Mouse (Mus musculus) spleen, adult 2 months (tissue): Measurements from ENCODE around the gene Misp. TPM values are rescaled to one million over a fixed set of nuclear protein-coding genes. Genes with fewer than 3 reads are reported as not detected.

ENCODE experiments used
- DNase-seq, 2 experiments: peaks; one replicate each; pipeline versions ENCODE4 v3.0.0 to v3.0.0-alpha.2; 2012 to 2021; ENCODE audit warnings: low spot score in 2 of 2, low read depth in 1 of 2
- H3K27ac ChIP-seq: fragments of 200-500 bp; 2 replicates; pipeline ENCODE4 v1.5.1; 2012; ENCODE audit warnings: low read length, inconsistent platforms; ENCODE audit not compliant: insufficient read depth
- H3K27me3 ChIP-seq: fragments of 200-500 bp; 2 replicates; pipeline ENCODE4 v1.6.1; 2012; ENCODE audit warnings: mild to moderate bottlenecking, moderate library complexity, low read length, inconsistent platforms; ENCODE audit not compliant: control insufficient read depth, insufficient read depth
- H3K36me3 ChIP-seq: fragments of 200-500 bp; 2 replicates; pipeline ENCODE4 v1.6.1; 2012; ENCODE audit warnings: mild to moderate bottlenecking, low read length, inconsistent platforms; ENCODE audit not compliant: control insufficient read depth, insufficient read depth
- H3K4me1 ChIP-seq: fragments of 200-500 bp; 2 replicates; pipeline ENCODE4 v1.6.1; 2011; ENCODE audit warnings: inconsistent platforms; ENCODE audit not compliant: control insufficient read depth, insufficient read depth, insufficient read length
- H3K4me3 ChIP-seq: fragments of 200-500 bp; 2 replicates; pipeline ENCODE4 v1.5.1; 2011; ENCODE audit warnings: mild to moderate bottlenecking, inconsistent platforms; ENCODE audit not compliant: insufficient read depth, insufficient read length; ENCODE audit errors: extremely low read depth
- CTCF ChIP-seq: fragments of 200-500 bp; IDR thresholded peaks from 2 replicates; pipeline ENCODE4 v1.5.1; 2011; ENCODE audit warnings: mild to moderate bottlenecking, inconsistent platforms; ENCODE audit not compliant: insufficient read depth, insufficient read length, insufficient replicate concordance; ENCODE audit errors: extremely low read depth
- POLR2A ChIP-seq: fragments of 200-500 bp; IDR thresholded peaks from 2 replicates; pipeline ENCODE4 v1.6.1; 2011; ENCODE audit warnings: low read depth, low read length, inconsistent platforms
- WGBS: fragments of 180-500 bp; shearing (Covaris S2); methylation state at CpG from one replicate; pipeline ENCODE4 v1.1.7; 2018; 5-methylcytosine and 5-hydroxymethylcytosine counted together
- polyA plus RNA-seq: library from polyadenylated mRNA; depleted of rRNA; stranded (reverse); fragments of >200 nt; gene quantifications from 2 replicates; pipeline ENCODE4 v1.2.3, GENCODE M21; 2012

The Misp gene
- polyA plus RNA-seq, 1 experiment: 0.07 TPM

DNA sequence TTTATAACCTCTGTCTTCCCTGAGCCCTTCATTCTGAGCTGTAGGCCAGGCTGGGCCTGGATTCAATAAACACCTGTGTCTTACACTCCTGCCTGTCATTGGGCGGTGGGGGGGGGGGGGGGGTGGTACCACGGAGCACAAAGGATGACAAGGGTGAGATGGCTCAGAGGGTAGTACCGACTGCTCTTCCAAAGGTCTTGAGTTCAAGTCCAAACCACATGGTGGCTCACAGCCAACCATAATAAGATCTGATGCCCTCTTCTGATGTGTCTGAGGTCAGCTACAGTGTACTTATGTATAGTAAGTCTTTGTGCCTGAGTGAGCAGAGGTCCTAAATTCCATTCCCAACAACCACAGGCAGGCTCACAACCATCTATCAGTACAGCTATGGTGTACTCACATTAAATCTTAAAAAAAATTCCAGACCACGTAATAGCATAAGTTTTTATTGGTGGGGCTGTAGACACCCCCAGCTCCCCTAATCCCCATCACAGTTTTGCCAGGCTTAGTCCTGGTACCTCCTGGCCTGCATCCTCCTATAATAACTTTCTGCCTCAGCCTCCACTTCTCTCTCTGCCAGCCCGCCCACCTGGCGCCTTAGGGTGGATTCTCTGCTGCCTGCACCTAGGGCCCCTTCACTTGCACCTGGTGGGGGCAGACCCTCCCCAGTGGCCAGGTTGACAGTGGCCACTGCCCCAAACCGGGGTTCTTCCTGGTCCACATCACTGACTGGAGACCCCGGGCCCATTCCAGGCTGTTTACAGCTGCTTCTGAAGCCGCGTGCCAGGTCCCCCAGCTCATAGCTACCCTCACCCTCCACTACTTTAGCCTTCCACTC is 43.8 kb downstream of the Misp start:
- Histone ChIP-seq H3K36me3 (peaks cover 44% of the 10 kb centered on the region), H3K27ac (no peak overlapping the region), H3K4me1 (no peaks in the 10 kb centered on the region; the same call in 1 of the 2 replicates), H3K4me3 (no peak overlapping the region), H3K27me3 (no peaks in the 10 kb centered on the region)
- DNase-seq: no peak
- WGBS: 69% methylated on average over 10 of the region's 10 CpGs
- TF ChIP-seq CTCF (no peak), POLR2A (no peak)

DNA sequence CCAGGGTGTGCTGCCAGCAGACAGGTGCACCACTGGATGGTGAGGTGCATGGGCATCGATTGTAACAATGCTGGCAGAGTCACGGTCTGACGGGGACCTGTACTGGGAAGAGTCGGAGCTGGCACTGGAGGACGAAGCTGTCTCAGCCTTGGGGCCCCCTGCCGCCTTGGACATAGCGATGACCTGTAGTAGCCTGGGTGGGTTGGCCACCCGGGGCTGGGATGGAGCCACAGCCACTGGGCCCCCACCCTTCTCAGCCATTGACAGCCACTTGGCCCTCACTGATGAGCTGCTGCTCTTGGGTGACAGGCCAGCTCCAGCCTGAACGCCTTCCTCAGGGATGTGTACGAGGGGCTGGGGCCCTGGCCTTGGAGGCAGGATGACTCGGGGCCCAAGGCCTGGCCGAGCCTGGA is 44.4 kb downstream of the Misp start:
- no peak for DNase-seq
- no peaks in the 10 kb centered on the region; the same call in 1 of the 2 replicates for H3K4me1 ChIP-seq

DNA sequence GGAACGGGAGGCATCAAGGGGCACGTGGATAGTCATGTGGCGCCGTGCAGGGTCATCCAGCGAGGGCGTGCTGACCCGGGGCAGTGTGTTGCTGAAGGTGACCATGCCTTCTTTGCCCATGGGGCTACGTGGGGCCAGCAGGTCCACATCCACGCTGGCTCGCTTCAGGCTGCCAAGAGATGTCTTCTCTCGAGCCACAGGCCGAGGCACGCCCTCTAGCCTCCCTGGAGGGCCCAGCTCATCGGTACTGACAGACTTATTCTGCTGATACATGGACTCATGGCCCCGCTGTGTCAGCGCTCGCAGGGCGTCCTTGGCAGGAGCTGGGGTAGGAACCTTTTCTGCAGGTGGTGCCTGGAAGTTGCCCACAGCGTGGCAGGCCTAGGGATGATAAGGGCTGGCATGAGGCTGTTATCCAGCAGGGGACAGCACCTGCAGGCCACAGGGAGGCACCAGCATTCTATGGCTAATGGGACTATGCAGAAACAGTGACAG is 45.1 kb downstream of the Misp start:
- DNase-seq: no peak
- Histone ChIP-seq H3K27ac (no peak overlapping the region), H3K27me3 (no peaks in the 10 kb centered on the region), H3K4me3 (no peak overlapping the region), H3K36me3 (peaks cover 31% of the 10 kb centered on the region), H3K4me1 (no peaks in the 10 kb centered on the region; the same call in 1 of the 2 replicates)
- WGBS: 78% methylated on average over 19 of the region's 19 CpGs
- TF ChIP-seq CTCF: no peak
- no peak for TF ChIP-seq POLR2A

More for the DNA sequence above, 44.4 kb downstream of the Misp start:
- no peak overlapping the region for H3K27ac ChIP-seq
- 82% methylated on average over 12 of the region's 12 CpGs for WGBS
- no peak overlapping the region for H3K4me3 ChIP-seq
- H3K36me3 ChIP-seq: peaks cover 38% of the 10 kb centered on the region
- H3K27me3 ChIP-seq: no peaks in the 10 kb centered on the region
- TF ChIP-seq CTCF: no peak
- TF ChIP-seq POLR2A: no peak

- Histone ChIP-seq H3K36me3 (peaks cover 25% of the 10 kb centered on the region), H3K4me3 (no peak overlapping the region), H3K4me1 (no peaks in the 10 kb centered on the region), H3K27ac (no peak overlapping the region), H3K27me3 (no peaks in the 10 kb centered on the region)
- 85% methylated on average over 11 of the region's 11 CpGs for WGBS
- DNase-seq: no peak
- TF ChIP-seq CTCF (no peak), POLR2A (no peak)
Observed at GRCm38 (mm10) chr10:79866601-79867000, 45.8 kb downstream of the Misp start.

DNA sequence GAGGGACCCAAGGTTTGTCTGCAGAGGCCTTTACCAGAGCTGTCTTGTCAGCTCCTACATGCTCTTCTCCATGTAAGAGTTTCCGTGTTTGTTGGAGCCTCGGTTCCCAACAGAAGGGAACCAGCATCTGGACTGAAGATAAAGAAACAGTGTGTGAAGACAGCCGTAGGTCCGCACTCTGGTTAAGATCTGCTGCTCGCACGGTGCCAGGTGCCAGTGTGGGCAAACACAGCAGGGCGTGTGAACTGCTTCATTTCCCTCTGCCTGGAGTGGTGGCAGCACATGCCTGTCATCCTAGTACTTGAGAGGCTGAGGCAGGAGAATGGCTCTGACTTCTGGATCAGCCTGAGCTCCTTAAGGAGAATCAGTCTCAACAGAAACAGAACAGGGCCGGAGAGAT is 51.1 kb downstream of the Misp start:
- 88% methylated on average over 8 of the region's 8 CpGs for WGBS
- Histone ChIP-seq H3K27me3 (peaks cover 8% of the 10 kb centered on the region), H3K4me1 (peaks cover 12% of the 10 kb centered on the region), H3K36me3 (no peaks in the 10 kb centered on the region), H3K4me3 (no peak overlapping the region), H3K27ac (no peak overlapping the region)
- DNase-seq: no peak
- TF ChIP-seq CTCF: no peak
- no peak for TF ChIP-seq POLR2A

- H3K36me3 ChIP-seq: no peaks in the 10 kb centered on the region
- no peak overlapping the region for H3K27ac ChIP-seq
- peaks cover 8% of the 10 kb centered on the region for H3K27me3 ChIP-seq
- peaks cover 20% of the 10 kb centered on the region for H3K4me1 ChIP-seq
- no peak for DNase-seq
- no peak for TF ChIP-seq POLR2A
- 37% methylated on average over 3 of the region's 3 CpGs for WGBS
- H3K4me3 ChIP-seq: no peak overlapping the region
Observed at GRCm38 (mm10) chr10:79872862-79873261, 52.1 kb downstream of the Misp start.

DNA sequence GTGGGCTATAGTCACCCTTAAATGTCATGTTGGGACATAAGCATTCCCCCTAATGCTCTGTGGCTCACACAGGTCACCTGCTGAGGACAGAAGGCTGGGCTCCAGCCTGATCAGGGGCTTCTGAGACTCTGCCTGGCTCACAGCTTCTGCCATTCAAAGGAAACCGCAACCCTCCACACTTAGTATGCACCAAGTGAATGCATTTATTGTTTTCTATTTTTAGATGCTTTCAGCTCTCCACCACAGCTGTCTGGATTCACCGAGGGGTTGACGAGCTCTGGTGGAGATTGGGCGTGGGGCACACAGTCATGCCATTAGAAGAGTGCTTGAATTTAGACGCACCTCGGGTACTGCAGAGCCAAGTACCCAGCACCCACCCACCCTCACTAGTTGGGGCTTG is 52.5 kb downstream of the Misp start:
- H3K4me3 ChIP-seq: no peak overlapping the region
- H3K4me1 ChIP-seq: peaks cover 22% of the 10 kb centered on the region
- DNase-seq: no peak
- H3K27ac ChIP-seq: no peak overlapping the region
- WGBS: 6% methylated on average over 6 of the region's 6 CpGs
- TF ChIP-seq CTCF (no peak), POLR2A (no peak)
- H3K36me3 ChIP-seq: no peaks in the 10 kb centered on the region
- H3K27me3 ChIP-seq: peaks cover 8% of the 10 kb centered on the region
